Mouse (Mus musculus) intestine, embryonic 14.5 days (tissue): ENCODE data around the gene Golgb1. TPM values are rescaled to one million over a fixed set of nuclear protein-coding genes. Genes with fewer than 3 reads are reported as not detected.

Experiments used
- ATAC-seq: fragments of 200-750 bp; cut with Nextera tagmentation; replicated peaks from 2 replicates; pipeline ENCODE4 v1.8.0; 2017; ENCODE audit warnings: low read depth, moderate number of reproducible peaks, moderate TSS enrichment, moderate library complexity; ENCODE audit not compliant: low FRiP score, low TSS enrichment
- DNase-seq: peaks from one replicate; pipeline ENCODE4 v3.0.0-alpha.2; 2018; ENCODE audit warnings: low spot score
- H3K27ac ChIP-seq: fragments of 300-500 bp; sonication (generic); 2 replicates; pipeline ENCODE4 v1.5.1; 2014; ENCODE audit warnings: low read depth, mild to moderate bottlenecking, control low read depth
- H3K27me3 ChIP-seq: fragments of 300-500 bp; sonication (generic); replicated peaks from 2 replicates; pipeline ENCODE4 v1.6.1; 2014; ENCODE audit warnings: low read length, control low read depth; ENCODE audit not compliant: control insufficient read depth, insufficient read depth
- H3K36me3 ChIP-seq: fragments of 300-500 bp; sonication (generic); 2 replicates; pipeline ENCODE4 v1.6.1; 2014; ENCODE audit warnings: low read length, control low read depth; ENCODE audit not compliant: control insufficient read depth, insufficient read depth
- H3K4me1 ChIP-seq: fragments of 300-500 bp; sonication (generic); replicated peaks from 2 replicates; pipeline ENCODE4 v1.6.1; 2014; ENCODE audit warnings: low read length, control low read depth, mixed read lengths; ENCODE audit not compliant: control insufficient read depth, insufficient read depth
- H3K4me2 ChIP-seq: fragments of 300-500 bp; sonication (generic); 2 replicates; pipeline ENCODE4 v1.6.1; 2014; ENCODE audit warnings: low read length
- H3K4me3 ChIP-seq: fragments of 300-500 bp; sonication (generic); 2 replicates; pipeline ENCODE4 v1.5.1; 2014; ENCODE audit warnings: low read depth, low read length, control low read depth, mixed read lengths
- H3K9ac ChIP-seq: fragments of 300-500 bp; sonication (generic); 2 replicates; pipeline ENCODE4 v1.6.1; 2014; ENCODE audit warnings: mild to moderate bottlenecking, low read length
- H3K9me3 ChIP-seq: fragments of 300-500 bp; sonication (generic); 2 replicates; pipeline ENCODE4 v1.6.1; 2016; ENCODE audit warnings: low read length, control low read depth; ENCODE audit not compliant: control insufficient read depth
- WGBS: fragments of 180-500 bp; shearing (Covaris S2); extraction: QIAGEN DNeasy Blood & Tissue Kit; methylation state at CpG from one replicate; pipeline ENCODE4 v1.1.7; 2014; 5-methylcytosine and 5-hydroxymethylcytosine counted together
- polyA plus RNA-seq: library from polyadenylated mRNA; unstranded; fragments of >200 nt; fragmentation: Nextera tagmentation; extraction: Ambion mirVana; gene quantifications from 2 replicates; pipeline ENCODE4 v1.2.1, GENCODE M21; 2014

Gene Golgb1
- polyA plus RNA-seq, 1 experiment from 2014 or later, result 101 TPM

- H3K27me3 ChIP-seq, result no peaks in the 10 kb centered on the region
- H3K4me2 ChIP-seq, result peak overlapping the region; percentile 58
- peak overlapping the region; percentile 76 for H3K9ac ChIP-seq
- H3K9me3 ChIP-seq, result no peaks in the 10 kb centered on the region
- peak; percentile 85 for ATAC-seq
- peak overlapping the region; percentile 94 for H3K4me3 ChIP-seq
- H3K4me1 ChIP-seq, result peaks cover 10% of the 10 kb centered on the region
- peaks cover 24% of the 10 kb centered on the region for H3K36me3 ChIP-seq
- peak overlapping the region; percentile 75 for H3K27ac ChIP-seq
- peak; percentile 79 for DNase-seq
- WGBS, result under 1% methylated on average over 47 of the region's 48 CpGs
Observed at GRCm38 (mm10) chr16:36875276-36875851, 424 bp downstream of the Golgb1 start.

DNA sequence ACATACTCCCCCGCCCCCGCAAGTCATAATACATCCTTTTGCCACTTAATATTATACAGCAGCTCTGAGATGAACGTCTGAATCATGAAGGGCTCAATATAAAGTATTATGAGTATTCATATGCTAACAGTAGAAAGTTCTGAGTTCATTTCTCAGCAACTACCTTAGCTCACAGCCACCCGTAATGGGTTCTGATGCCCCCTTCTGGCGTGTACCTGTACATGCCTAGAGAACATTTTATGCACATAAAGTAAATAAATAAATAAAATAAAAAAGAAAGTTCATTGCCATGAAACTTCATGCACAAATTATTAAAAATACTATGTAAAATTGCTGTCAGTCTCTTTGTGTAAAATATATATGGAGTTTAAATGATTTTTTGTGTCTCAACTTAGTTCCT is 2.4 kb downstream of the Golgb1 start:
- Histone ChIP-seq H3K27ac (no peak overlapping the region), H3K27me3 (no peaks in the 10 kb centered on the region), H3K9me3 (no peaks in the 10 kb centered on the region), H3K36me3 (peaks cover 5% of the 10 kb centered on the region), H3K4me2 (no peak overlapping the region), H3K4me3 (no peak overlapping the region), H3K9ac (no peak overlapping the region), H3K4me1 (peaks cover 10% of the 10 kb centered on the region)
- no peak for DNase-seq
- no peak for ATAC-seq
- 76% methylated on average over 5 of the region's 5 CpGs for WGBS

DNA sequence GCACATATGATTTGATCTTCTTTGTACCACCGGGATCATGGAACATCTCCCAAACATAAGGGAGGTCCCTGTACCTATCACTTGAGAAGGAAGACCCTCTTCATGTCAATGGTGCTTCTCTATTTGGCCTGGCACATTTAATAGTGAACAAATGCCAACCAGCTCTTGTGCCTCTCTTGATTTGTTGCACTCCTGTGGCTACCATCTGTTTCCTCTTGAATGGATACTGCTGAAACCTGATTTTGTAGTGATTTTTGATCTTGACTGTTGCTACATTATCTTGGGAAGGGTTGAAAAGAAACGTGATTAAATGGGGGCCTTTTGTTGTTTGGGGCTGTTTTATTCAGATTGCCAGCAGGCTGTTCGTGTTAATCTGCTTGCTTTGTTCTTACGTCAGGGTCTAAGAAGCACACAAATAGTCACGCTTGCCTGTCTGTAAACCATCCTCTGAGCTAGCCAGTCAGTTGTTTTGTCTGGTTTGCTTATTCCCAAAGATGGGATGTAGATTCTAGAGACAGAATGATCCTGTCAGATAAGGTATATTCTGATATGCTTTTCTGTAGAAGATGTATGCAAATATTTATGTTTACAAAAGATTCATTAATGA is 7.9 kb downstream of the Golgb1 start:
- Histone ChIP-seq H3K36me3 (peaks cover 22% of the 10 kb centered on the region), H3K27me3 (no peaks in the 10 kb centered on the region), H3K27ac (no peak overlapping the region), H3K4me1 (no peaks in the 10 kb centered on the region; the same call in 1 of the 2 replicates), H3K9ac (no peak overlapping the region), H3K9me3 (no peaks in the 10 kb centered on the region), H3K4me3 (no peak overlapping the region), H3K4me2 (no peak overlapping the region)
- 79% methylated on average over 5 of the region's 5 CpGs for WGBS
- DNase-seq (no peak), ATAC-seq (no peak)

GRCm38 (mm10) chr16:36884881-36885280 is 9.9 kb downstream of the Golgb1 start:
- DNase-seq (no peak), ATAC-seq (no peak)
- no peaks in the 10 kb centered on the region for H3K27me3 ChIP-seq
- WGBS, result 81% methylated on average over 4 of the region's 4 CpGs
- no peak overlapping the region for H3K9ac ChIP-seq
- peaks cover 39% of the 10 kb centered on the region for H3K36me3 ChIP-seq
- no peaks in the 10 kb centered on the region; the same call in 1 of the 2 replicates for H3K4me1 ChIP-seq
- H3K4me2 ChIP-seq, result no peak overlapping the region
- no peaks in the 10 kb centered on the region for H3K9me3 ChIP-seq
- no peak overlapping the region for H3K27ac ChIP-seq
- H3K4me3 ChIP-seq, result no peak overlapping the region

GRCm38 (mm10) chr16:36885912-36886311 is 11.0 kb downstream of the Golgb1 start:
- ATAC-seq, result no peak
- H3K27ac ChIP-seq, result no peak overlapping the region
- H3K9ac ChIP-seq, result no peak overlapping the region
- no peak overlapping the region for H3K4me2 ChIP-seq
- no peaks in the 10 kb centered on the region for H3K4me1 ChIP-seq
- H3K36me3 ChIP-seq, result peaks cover 48% of the 10 kb centered on the region
- no peak overlapping the region for H3K4me3 ChIP-seq
- no peaks in the 10 kb centered on the region for H3K27me3 ChIP-seq
- no peak for DNase-seq
- H3K9me3 ChIP-seq, result no peaks in the 10 kb centered on the region
- WGBS, result 95% methylated on average over 11 of the region's 11 CpGs

- peaks cover 64% of the 10 kb centered on the region for H3K36me3 ChIP-seq
- H3K4me1 ChIP-seq, result no peaks in the 10 kb centered on the region
- no peak overlapping the region for H3K4me3 ChIP-seq
- no peak for ATAC-seq
- no peak overlapping the region for H3K9ac ChIP-seq
- H3K27me3 ChIP-seq, result no peaks in the 10 kb centered on the region
- H3K9me3 ChIP-seq, result no peaks in the 10 kb centered on the region
- 78% methylated on average over 5 of the region's 5 CpGs for whole genome bisulfite sequencing
- H3K4me2 ChIP-seq, result no peak overlapping the region
- H3K27ac ChIP-seq, result no peak overlapping the region
- no peak for DNase-seq
Observed at GRCm38 (mm10) chr16:36887546-36887945, 12.6 kb downstream of the Golgb1 start.

GRCm38 (mm10) chr16:36890559-36890958 is 15.6 kb downstream of the Golgb1 start:
- Histone ChIP-seq H3K4me3 (no peak overlapping the region), H3K36me3 (peaks cover 81% of the 10 kb centered on the region), H3K9ac (no peak overlapping the region), H3K27me3 (no peaks in the 10 kb centered on the region), H3K4me1 (no peaks in the 10 kb centered on the region), H3K4me2 (no peak overlapping the region), H3K27ac (no peak overlapping the region), H3K9me3 (no peaks in the 10 kb centered on the region)
- 91% methylated on average over 3 of the region's 3 CpGs for WGBS
- ATAC-seq, result no peak
- no peak for DNase-seq

GRCm38 (mm10) chr16:36891415-36891814 is 16.5 kb downstream of the Golgb1 start:
- H3K36me3 ChIP-seq, result peaks cover 81% of the 10 kb centered on the region

GRCm38 (mm10) chr16:36893317-36893716 is 18.4 kb downstream of the Golgb1 start:
- WGBS, result 90% methylated on average over 10 of the region's 10 CpGs
- Histone ChIP-seq H3K4me3 (no peak overlapping the region), H3K36me3 (peaks cover 82% of the 10 kb centered on the region), H3K27ac (no peak overlapping the region), H3K27me3 (no peaks in the 10 kb centered on the region), H3K4me2 (no peak overlapping the region), H3K4me1 (no peaks in the 10 kb centered on the region), H3K9ac (no peak overlapping the region), H3K9me3 (no peaks in the 10 kb centered on the region)
- DNase-seq, result no peak
- no peak for ATAC-seq

More at GRCm38 (mm10) chr16:36891415-36891814, 16.5 kb downstream of the Golgb1 start:
- H3K4me3 ChIP-seq, result no peak overlapping the region
- H3K27me3 ChIP-seq, result no peaks in the 10 kb centered on the region
- H3K27ac ChIP-seq, result no peak overlapping the region
- 95% methylated on average over 4 of the region's 4 CpGs for WGBS
- no peak for ATAC-seq
- H3K9ac ChIP-seq, result no peak overlapping the region
- DNase-seq, result no peak
- no peak overlapping the region for H3K4me2 ChIP-seq
- H3K4me1 ChIP-seq, result no peaks in the 10 kb centered on the region
- H3K9me3 ChIP-seq, result no peaks in the 10 kb centered on the region
